Mouse (Mus musculus) limb, embryonic 12.5 days (tissue): ENCODE measurements around the gene Mapk1. TPM values are rescaled to one million over a fixed set of nuclear protein-coding genes. Genes with fewer than 3 reads are reported as not detected.

Experiments
- ATAC-seq: fragments of 200-750 bp; cut with Nextera tagmentation; 2 replicates; pipeline ENCODE4 v1.8.0; 2017; ENCODE audit warnings: low read depth, moderate TSS enrichment; ENCODE audit not compliant: insufficient number of reproducible peaks, insufficient read depth, low FRiP score, low TSS enrichment
- H3K27ac ChIP-seq: fragments of 300-500 bp; sonication (generic); 2 replicates; pipeline ENCODE4 v1.5.1; 2016; ENCODE audit warnings: mild to moderate bottlenecking, moderate library complexity
- H3K27me3 ChIP-seq: fragments of 300-500 bp; sonication (generic); 2 replicates; pipeline ENCODE4 v1.6.1; 2016; ENCODE audit warnings: mild to moderate bottlenecking, moderate library complexity
- H3K36me3 ChIP-seq: fragments of 300-500 bp; sonication (generic); 2 replicates; pipeline ENCODE4 v1.6.1; 2016; ENCODE audit warnings: mild to moderate bottlenecking, moderate library complexity
- H3K4me1 ChIP-seq: fragments of 300-500 bp; sonication (generic); replicated peaks from 2 replicates; pipeline ENCODE4 v1.6.1; 2016
- H3K4me2 ChIP-seq: fragments of 300-500 bp; sonication (generic); 2 replicates; pipeline ENCODE4 v1.6.1; 2016; ENCODE audit warnings: mild to moderate bottlenecking, moderate library complexity
- H3K4me3 ChIP-seq: fragments of 300-500 bp; sonication (generic); replicated peaks from 2 replicates; pipeline ENCODE4 v1.5.1; 2016; ENCODE audit warnings: mild to moderate bottlenecking
- H3K9ac ChIP-seq: fragments of 300-500 bp; sonication (generic); replicated peaks from 2 replicates; pipeline ENCODE4 v1.6.1; 2016; ENCODE audit warnings: mild to moderate bottlenecking, moderate library complexity
- H3K9me3 ChIP-seq: fragments of 300-500 bp; sonication (generic); 2 replicates; pipeline ENCODE4 v1.6.1; 2016; ENCODE audit warnings: mild to moderate bottlenecking, moderate library complexity
- WGBS: fragments of 180-500 bp; shearing (Covaris S2); methylation state at CpG from one replicate; pipeline ENCODE4 v1.1.7; 2016; 5-methylcytosine and 5-hydroxymethylcytosine counted together
- polyA plus RNA-seq: library from polyadenylated mRNA; unstranded; fragments of >200 nt; fragmentation: Nextera tagmentation; extraction: Ambion mirVana; gene quantifications from 2 replicates; pipeline ENCODE4 v1.2.1, GENCODE M21; 2016

Mapk1 gene
- polyA plus RNA-seq, 1 experiment from 2014 or later, result 142 TPM

DNA sequence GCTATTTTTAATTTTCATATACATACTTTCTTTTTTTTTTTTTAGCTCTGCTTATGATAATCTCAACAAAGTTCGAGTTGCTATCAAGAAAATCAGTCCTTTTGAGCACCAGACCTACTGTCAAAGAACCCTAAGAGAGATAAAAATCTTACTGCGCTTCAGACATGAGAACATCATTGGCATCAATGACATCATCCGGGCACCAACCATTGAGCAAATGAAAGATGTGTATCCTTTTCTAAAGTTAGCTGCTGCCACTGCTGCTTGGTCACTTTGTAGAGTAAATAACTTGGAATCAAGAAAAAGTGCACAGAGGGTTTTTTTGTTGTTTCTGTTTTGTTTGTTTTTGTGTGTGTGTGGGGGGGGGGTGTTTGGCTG lies 32.7 kb downstream of the Mapk1 start:
- Histone ChIP-seq H3K36me3 (peaks cover 49% of the 10 kb centered on the region), H3K4me1 (peaks cover 4% of the 10 kb centered on the region), H3K4me2 (no peak overlapping the region), H3K4me3 (no peak overlapping the region), H3K27ac (no peak overlapping the region), H3K9me3 (no peaks in the 10 kb centered on the region), H3K9ac (no peak overlapping the region), H3K27me3 (no peaks in the 10 kb centered on the region)
- ATAC-seq, result no peak
- 93% methylated on average over 3 of the region's 3 CpGs for WGBS

DNA sequence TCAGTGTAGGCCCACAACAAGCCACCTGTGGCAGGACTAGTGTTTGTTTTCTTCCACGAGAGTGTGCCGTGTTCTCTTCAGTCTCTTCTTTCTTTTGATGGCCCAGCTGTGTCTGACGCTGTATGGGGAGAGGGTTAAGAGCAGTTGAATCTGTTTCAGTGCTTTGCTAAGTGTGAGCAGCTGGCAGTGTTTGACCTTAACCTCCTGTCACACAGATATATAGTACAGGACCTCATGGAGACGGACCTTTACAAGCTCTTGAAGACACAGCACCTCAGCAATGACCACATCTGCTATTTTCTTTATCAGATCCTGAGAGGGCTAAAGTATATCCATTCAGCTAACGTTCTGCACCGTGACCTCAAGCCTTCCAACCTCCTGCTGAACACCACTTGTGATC lies 34.9 kb downstream of the Mapk1 start:
- Histone ChIP-seq H3K36me3 (peaks cover 63% of the 10 kb centered on the region), H3K27me3 (no peaks in the 10 kb centered on the region), H3K4me1 (peaks cover 4% of the 10 kb centered on the region), H3K4me3 (no peak overlapping the region), H3K9me3 (no peaks in the 10 kb centered on the region), H3K4me2 (no peak overlapping the region), H3K9ac (no peak overlapping the region), H3K27ac (no peak overlapping the region)
- ATAC-seq, result no peak
- 44% methylated on average over 6 of the region's 6 CpGs for WGBS

GRCm38 (mm10) chr16:17024469-17025148 lies 41.4 kb downstream of the Mapk1 start:
- Histone ChIP-seq H3K9me3 (no peaks in the 10 kb centered on the region), H3K4me2 (no peak overlapping the region), H3K27me3 (no peaks in the 10 kb centered on the region), H3K9ac (no peak overlapping the region), H3K4me1 (no peaks in the 10 kb centered on the region), H3K27ac (no peak overlapping the region), H3K4me3 (no peak overlapping the region), H3K36me3 (peaks cover 83% of the 10 kb centered on the region)
- WGBS, result 98% methylated on average over 3 of the region's 3 CpGs
- no peak for ATAC-seq

- Histone ChIP-seq H3K4me2 (no peak overlapping the region), H3K36me3 (peaks cover 74% of the 10 kb centered on the region)
- WGBS, result 91% methylated on average over 4 of the region's 4 CpGs
These were observed 47.0 kb downstream of the Mapk1 start for GRCm38 (mm10) chr16:17029971-17030695.

DNA sequence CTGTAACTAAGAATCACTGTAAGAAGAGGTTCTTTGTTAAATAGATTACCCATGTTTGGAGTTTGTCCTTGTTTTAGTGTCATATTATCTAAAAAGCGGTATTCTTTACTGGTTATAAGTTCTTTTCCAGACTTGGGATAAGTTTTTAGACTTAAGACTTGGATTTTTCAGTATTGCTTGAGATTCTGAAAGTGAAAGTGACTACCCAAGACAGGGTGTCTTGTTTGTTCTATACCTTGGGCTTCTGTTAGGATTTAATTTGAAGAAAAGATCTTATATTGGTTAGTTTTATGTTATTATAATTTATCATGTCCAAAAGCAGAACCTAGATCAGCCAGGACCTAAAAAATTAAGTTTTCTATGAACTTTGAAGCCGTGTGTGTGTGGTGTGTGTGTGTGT lies 50.6 kb downstream of the Mapk1 start:
- H3K4me1 ChIP-seq, result no peaks in the 10 kb centered on the region
- no peak for ATAC-seq
- no peak overlapping the region for H3K4me2 ChIP-seq
- no peak overlapping the region for H3K9ac ChIP-seq
- H3K27me3 ChIP-seq, result no peaks in the 10 kb centered on the region
- no peak overlapping the region for H3K4me3 ChIP-seq
- H3K27ac ChIP-seq, result no peak overlapping the region
- WGBS, result 90% methylated on average over 2 of the region's 2 CpGs
- no peaks in the 10 kb centered on the region for H3K9me3 ChIP-seq
- peaks cover 76% of the 10 kb centered on the region for H3K36me3 ChIP-seq

More at GRCm38 (mm10) chr16:17029971-17030695, 47.0 kb downstream of the Mapk1 start:
- no peak for ATAC-seq
- H3K9me3 ChIP-seq, result no peaks in the 10 kb centered on the region
- no peaks in the 10 kb centered on the region for H3K4me1 ChIP-seq
- no peak overlapping the region for H3K4me3 ChIP-seq
- no peak overlapping the region for H3K27ac ChIP-seq
- H3K9ac ChIP-seq, result no peak overlapping the region
- no peaks in the 10 kb centered on the region for H3K27me3 ChIP-seq

DNA sequence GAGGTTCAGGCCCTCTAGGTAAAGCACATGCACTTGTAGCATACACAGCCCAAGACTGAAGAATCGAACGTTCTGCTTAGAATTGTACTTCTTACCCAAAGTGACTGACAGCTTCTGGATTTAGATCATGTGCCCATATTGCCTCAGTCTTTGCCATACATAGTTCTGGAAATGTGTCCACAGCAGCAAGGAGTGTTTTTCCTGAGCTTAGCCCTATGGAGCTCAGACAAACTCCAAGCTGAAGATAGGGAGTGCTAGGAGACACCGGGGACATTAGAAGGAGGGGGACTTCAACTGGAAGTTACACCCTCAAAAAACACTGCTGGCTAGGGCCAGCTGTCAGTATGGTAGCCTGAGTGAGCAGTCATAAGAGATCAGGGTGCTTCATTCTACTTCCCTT lies 57.5 kb downstream of the Mapk1 start:
- over 99% methylated on average over 3 of the region's 3 CpGs for WGBS
- no peak overlapping the region for H3K9ac ChIP-seq
- H3K4me3 ChIP-seq, result no peak overlapping the region
- H3K27ac ChIP-seq, result no peak overlapping the region
- H3K4me1 ChIP-seq, result no peaks in the 10 kb centered on the region
- ATAC-seq, result no peak
- no peak overlapping the region for H3K4me2 ChIP-seq
- peaks cover 95% of the 10 kb centered on the region for H3K36me3 ChIP-seq
- no peaks in the 10 kb centered on the region for H3K9me3 ChIP-seq
- no peaks in the 10 kb centered on the region for H3K27me3 ChIP-seq

GRCm38 (mm10) chr16:17041417-17041816 lies 58.2 kb downstream of the Mapk1 start:
- H3K4me2 ChIP-seq, result no peak overlapping the region
- H3K36me3 ChIP-seq, result peaks cover 92% of the 10 kb centered on the region
- 98% methylated on average over 1 of the region's 1 CpGs for WGBS
- H3K27ac ChIP-seq, result no peak overlapping the region
- no peaks in the 10 kb centered on the region for H3K27me3 ChIP-seq
- no peak overlapping the region for H3K9ac ChIP-seq
- no peaks in the 10 kb centered on the region for H3K9me3 ChIP-seq
- no peak for ATAC-seq
- H3K4me3 ChIP-seq, result no peak overlapping the region
- H3K4me1 ChIP-seq, result no peaks in the 10 kb centered on the region

DNA sequence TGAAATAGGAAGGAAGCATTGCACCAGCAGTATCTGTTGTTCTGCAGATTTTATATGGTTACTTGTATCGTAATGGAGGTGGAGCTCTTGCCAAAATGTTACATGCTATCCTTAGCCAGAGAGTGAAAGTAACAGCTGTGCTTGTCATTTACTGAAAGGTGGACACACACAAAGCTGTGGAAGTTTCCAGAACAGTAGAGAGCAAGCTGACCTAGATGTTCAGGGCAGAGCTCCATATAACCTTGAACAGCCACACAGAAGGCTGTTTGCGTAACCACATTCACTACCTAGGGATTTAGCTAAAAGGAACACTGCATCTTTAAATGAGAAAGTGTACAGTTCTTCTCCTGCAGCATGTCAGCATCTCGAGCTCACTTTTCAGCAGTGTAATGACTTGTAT lies 61.1 kb downstream of the Mapk1 start:
- WGBS, result 84% methylated on average over 3 of the region's 3 CpGs
- peaks cover 86% of the 10 kb centered on the region for H3K36me3 ChIP-seq
- no peak for ATAC-seq

GRCm38 (mm10) chr16:17045287-17045686 lies 62.1 kb downstream of the Mapk1 start:
- Histone ChIP-seq H3K4me2 (no peak overlapping the region), H3K9ac (no peak overlapping the region), H3K36me3 (peaks cover 82% of the 10 kb centered on the region), H3K4me3 (no peak overlapping the region), H3K9me3 (no peaks in the 10 kb centered on the region), H3K27ac (no peak overlapping the region), H3K4me1 (no peaks in the 10 kb centered on the region), H3K27me3 (no peaks in the 10 kb centered on the region)
- 81% methylated on average over 3 of the region's 3 CpGs for WGBS
- ATAC-seq, result no peak

More for the DNA sequence above, 61.1 kb downstream of the Mapk1 start:
- no peak overlapping the region for H3K27ac ChIP-seq
- no peaks in the 10 kb centered on the region for H3K9me3 ChIP-seq
- H3K4me2 ChIP-seq, result no peak overlapping the region
- no peaks in the 10 kb centered on the region for H3K27me3 ChIP-seq
- H3K4me3 ChIP-seq, result no peak overlapping the region
- no peaks in the 10 kb centered on the region for H3K4me1 ChIP-seq
- H3K9ac ChIP-seq, result no peak overlapping the region

- WGBS, result 88% methylated on average over 1 of the region's 1 CpGs
- no peak for ATAC-seq
- Histone ChIP-seq H3K36me3 (peaks cover 36% of the 10 kb centered on the region), H3K27ac (no peak overlapping the region), H3K4me2 (no peak overlapping the region), H3K27me3 (no peaks in the 10 kb centered on the region), H3K9me3 (no peaks in the 10 kb centered on the region), H3K4me1 (no peaks in the 10 kb centered on the region), H3K9ac (no peak overlapping the region), H3K4me3 (no peak overlapping the region)
These were observed 66.7 kb downstream of the Mapk1 start for GRCm38 (mm10) chr16:17049886-17050285.

GRCm38 (mm10) chr16:17052087-17052486 lies 68.9 kb downstream of the Mapk1 start:
- WGBS, result 75% methylated on average over 7 of the region's 7 CpGs
- Histone ChIP-seq H3K9me3 (no peaks in the 10 kb centered on the region), H3K36me3 (peaks cover 22% of the 10 kb centered on the region), H3K9ac (no peak overlapping the region), H3K4me3 (no peak overlapping the region), H3K27ac (no peak overlapping the region), H3K4me2 (no peak overlapping the region), H3K27me3 (no peaks in the 10 kb centered on the region), H3K4me1 (no peaks in the 10 kb centered on the region)
- ATAC-seq, result peak; percentile 12; the same call in 1 of the 2 replicates
